Mouse (Mus musculus) adipose tissue, adult 10 weeks (tissue): Measurements from ENCODE around the gene Gm3893. TPM values are rescaled to one million over a fixed set of nuclear protein-coding genes. Genes with fewer than 3 reads are reported as not detected.

Experiments
- polyA plus RNA-seq: library from polyadenylated mRNA; stranded (reverse); fragments of 350-450 nt; fragmentation: Illumina TruSeq; extraction: RNeasy Lipid Tissue Mini Kit (QIAGEN cat#74804); gene quantifications from one replicate; pipeline ENCODE4 v1.2.3, GENCODE M21; 2014; ENCODE audit warnings: low read depth, low replicate concordance

Gene Gm3893
- not detected for polyA plus RNA-seq

GRCm38 (mm10) chr4:42090907-42091306 is at the start of gene Gm3893:
Gm3893 (plus strand) TSS chr4:42091207.

GRCm38 (mm10) chr4:42114517-42114916 is 23.5 kb downstream of the Gm3893 start, which contains the start of gene Gm13304:
Gm13304 (plus strand) TSS chr4:42114817.

Other genes with a start within 250 kb of the Gm3893 start
- gene Gm21541, start 187.6 kb upstream of the Gm3893 start, polyA plus RNA-seq = 34.3 TPM
- 6.0 TPM for gene Gm20878, start 149.6 kb upstream of the Gm3893 start, polyA plus RNA-seq
- 0.83 TPM for gene Fam205a4, start 125.1 kb upstream of the Gm3893 start, polyA plus RNA-seq
- gene Gm21093, start 56.5 kb upstream of the Gm3893 start, polyA plus RNA-seq = not detected
- not detected for gene Gm13304, start 23.6 kb downstream of the Gm3893 start, polyA plus RNA-seq
- gene Gm13306, start 62.2 kb downstream of the Gm3893 start, polyA plus RNA-seq = 3.4 TPM
- gene Gm13305, start 77.4 kb downstream of the Gm3893 start, polyA plus RNA-seq = 2.3 TPM
- 1.7 TPM for gene Gm10600, start 149.4 kb downstream of the Gm3893 start, polyA plus RNA-seq
- gene Ccl21b, start 164.6 kb downstream of the Gm3893 start, polyA plus RNA-seq = not detected
- not detected for gene Gm21953, start 203.1 kb downstream of the Gm3893 start, polyA plus RNA-seq
- gene Fam205a3, start 227.1 kb downstream of the Gm3893 start, polyA plus RNA-seq = not detected